Mouse (Mus musculus) heart, embryonic 12.5 days (tissue): Measurements from ENCODE around the gene Gas2l3. TPM values are rescaled to one million over a fixed set of nuclear protein-coding genes. Genes with fewer than 3 reads are reported as not detected.

Experiments
- ATAC-seq: fragments of 200-750 bp; cut with Nextera tagmentation; 2 replicates; pipeline ENCODE4 v1.8.0; 2017; ENCODE audit warnings: moderate TSS enrichment, moderate library complexity; ENCODE audit not compliant: insufficient number of reproducible peaks, low FRiP score
- H3K27ac ChIP-seq: fragments of 300-500 bp; sonication (generic); 2 replicates; pipeline ENCODE4 v1.5.1; 2016; ENCODE audit warnings: mild to moderate bottlenecking, moderate library complexity; ENCODE audit not compliant: poor library complexity, severe bottlenecking
- H3K27me3 ChIP-seq: fragments of 300-500 bp; sonication (generic); replicated peaks from 2 replicates; pipeline ENCODE4 v1.6.1; 2016; ENCODE audit warnings: mild to moderate bottlenecking, moderate library complexity
- H3K36me3 ChIP-seq: fragments of 300-500 bp; sonication (generic); 2 replicates; pipeline ENCODE4 v1.6.1; 2016; ENCODE audit warnings: mild to moderate bottlenecking, moderate library complexity
- H3K4me1 ChIP-seq: fragments of 300-500 bp; sonication (generic); replicated peaks from 2 replicates; pipeline ENCODE4 v1.6.1; 2016; ENCODE audit warnings: mild to moderate bottlenecking
- H3K4me2 ChIP-seq: fragments of 300-500 bp; sonication (generic); 2 replicates; pipeline ENCODE4 v1.6.1; 2016; ENCODE audit warnings: mild to moderate bottlenecking, moderate library complexity
- H3K4me3 ChIP-seq: fragments of 300-500 bp; sonication (generic); 2 replicates; pipeline ENCODE4 v1.5.1; 2016; ENCODE audit warnings: mild to moderate bottlenecking
- H3K9ac ChIP-seq: fragments of 300-500 bp; sonication (generic); 2 replicates; pipeline ENCODE4 v1.6.1; 2016; ENCODE audit warnings: mild to moderate bottlenecking, moderate library complexity
- H3K9me3 ChIP-seq: fragments of 300-500 bp; sonication (generic); replicated peaks from 2 replicates; pipeline ENCODE4 v1.6.1; 2016; ENCODE audit warnings: mild to moderate bottlenecking, moderate library complexity
- WGBS: fragments of 180-500 bp; shearing (Covaris S2); methylation state at CpG from one replicate; pipeline ENCODE4 v1.1.7; 2016; 5-methylcytosine and 5-hydroxymethylcytosine counted together
- polyA plus RNA-seq: library from polyadenylated mRNA; unstranded; fragments of >200 nt; fragmentation: Nextera tagmentation; extraction: Ambion mirVana; gene quantifications from 2 replicates; pipeline ENCODE4 v1.2.1, GENCODE M21; 2016

The Gas2l3 gene
- polyA plus RNA-seq, 1 experiment from 2014 or later, result 28.1 TPM

GRCm38 (mm10) chr10:89395321-89395720 lies 48.4 kb downstream of the Gas2l3 start:
- peaks cover 4% of the 10 kb centered on the region; the same call in 1 of the 2 replicates for H3K9me3 ChIP-seq
- H3K27ac ChIP-seq, result no peak overlapping the region
- ATAC-seq, result no peak
- no peak overlapping the region for H3K4me3 ChIP-seq
- H3K9ac ChIP-seq, result no peak overlapping the region
- no peaks in the 10 kb centered on the region for H3K27me3 ChIP-seq
- peak overlapping the region; percentile 51 for H3K4me2 ChIP-seq
- H3K36me3 ChIP-seq, result no peaks in the 10 kb centered on the region
- 41% methylated on average over 7 of the region's 7 CpGs for WGBS
- peaks cover 5% of the 10 kb centered on the region; the same call in 1 of the 2 replicates for H3K4me1 ChIP-seq

- no peaks in the 10 kb centered on the region for H3K36me3 ChIP-seq
- 60% methylated on average over 4 of the region's 4 CpGs for WGBS
- ATAC-seq, result no peak
- H3K9me3 ChIP-seq, result no peaks in the 10 kb centered on the region
- no peak overlapping the region for H3K4me2 ChIP-seq
- H3K4me3 ChIP-seq, result no peak overlapping the region
- H3K4me1 ChIP-seq, result peaks cover 5% of the 10 kb centered on the region; the same call in 1 of the 2 replicates
- H3K27ac ChIP-seq, result no peak overlapping the region
- H3K27me3 ChIP-seq, result no peaks in the 10 kb centered on the region
- H3K9ac ChIP-seq, result no peak overlapping the region
These were observed 51.1 kb downstream of the Gas2l3 start for GRCm38 (mm10) chr10:89392687-89393086.

- Histone ChIP-seq H3K27ac (no peak overlapping the region), H3K9me3 (no peaks in the 10 kb centered on the region), H3K27me3 (no peaks in the 10 kb centered on the region), H3K9ac (no peak overlapping the region), H3K4me3 (no peak overlapping the region), H3K4me1 (peaks cover 5% of the 10 kb centered on the region; the same call in 1 of the 2 replicates), H3K36me3 (no peaks in the 10 kb centered on the region), H3K4me2 (no peak overlapping the region)
- no peak for ATAC-seq
- 86% methylated on average over 4 of the region's 4 CpGs for WGBS
These were observed 52.1 kb downstream of the Gas2l3 start for GRCm38 (mm10) chr10:89391571-89392163.

- Histone ChIP-seq H3K9ac (no peak overlapping the region), H3K4me3 (no peak overlapping the region), H3K4me2 (no peak overlapping the region), H3K36me3 (no peaks in the 10 kb centered on the region), H3K27me3 (no peaks in the 10 kb centered on the region), H3K9me3 (no peaks in the 10 kb centered on the region), H3K4me1 (no peaks in the 10 kb centered on the region), H3K27ac (no peak overlapping the region)
- 84% methylated on average over 3 of the region's 3 CpGs for WGBS
- ATAC-seq, result no peak
These were observed 57.3 kb downstream of the Gas2l3 start for GRCm38 (mm10) chr10:89386461-89386860.

GRCm38 (mm10) chr10:89383462-89383861 lies 60.3 kb downstream of the Gas2l3 start:
- no peaks in the 10 kb centered on the region for H3K36me3 ChIP-seq
- H3K4me2 ChIP-seq, result no peak overlapping the region
- H3K9ac ChIP-seq, result no peak overlapping the region
- H3K4me1 ChIP-seq, result no peaks in the 10 kb centered on the region
- WGBS, result 5% methylated on average over 5 of the region's 5 CpGs
- peak; percentile 73; the same call in 1 of the 2 replicates for ATAC-seq
- H3K9me3 ChIP-seq, result no peaks in the 10 kb centered on the region
- H3K4me3 ChIP-seq, result no peak overlapping the region
- H3K27me3 ChIP-seq, result no peaks in the 10 kb centered on the region
- H3K27ac ChIP-seq, result no peak overlapping the region

GRCm38 (mm10) chr10:89377750-89378149 lies 66.0 kb downstream of the Gas2l3 start:
- H3K4me3 ChIP-seq, result no peak overlapping the region
- H3K9me3 ChIP-seq, result no peaks in the 10 kb centered on the region
- WGBS, result 65% methylated on average over 4 of the region's 4 CpGs
- no peak overlapping the region for H3K27ac ChIP-seq
- H3K4me2 ChIP-seq, result no peak overlapping the region
- no peaks in the 10 kb centered on the region for H3K27me3 ChIP-seq
- no peak for ATAC-seq
- no peaks in the 10 kb centered on the region for H3K36me3 ChIP-seq
- H3K9ac ChIP-seq, result no peak overlapping the region
- no peaks in the 10 kb centered on the region for H3K4me1 ChIP-seq

- 24% methylated on average over 1 of the region's 1 CpGs for WGBS
- no peak overlapping the region for H3K27ac ChIP-seq
These were observed 73.7 kb downstream of the Gas2l3 start for GRCm38 (mm10) chr10:89370051-89370450.

GRCm38 (mm10) chr10:89358933-89359332 lies 84.8 kb downstream of the Gas2l3 start:
- Histone ChIP-seq H3K9ac (no peak overlapping the region), H3K36me3 (no peaks in the 10 kb centered on the region), H3K4me2 (no peak overlapping the region), H3K27me3 (no peaks in the 10 kb centered on the region), H3K27ac (no peak overlapping the region), H3K4me3 (no peak overlapping the region), H3K9me3 (no peaks in the 10 kb centered on the region), H3K4me1 (no peaks in the 10 kb centered on the region)
- ATAC-seq, result no peak
- WGBS, result 56% methylated on average over 3 of the region's 3 CpGs

More at GRCm38 (mm10) chr10:89370051-89370450, 73.7 kb downstream of the Gas2l3 start:
- peaks cover 6% of the 10 kb centered on the region; the same call in 1 of the 2 replicates for H3K4me1 ChIP-seq
- no peaks in the 10 kb centered on the region for H3K27me3 ChIP-seq
- no peaks in the 10 kb centered on the region for H3K36me3 ChIP-seq
- H3K9ac ChIP-seq, result no peak overlapping the region
- no peak overlapping the region for H3K4me2 ChIP-seq
- no peak for ATAC-seq
- no peak overlapping the region for H3K4me3 ChIP-seq
- H3K9me3 ChIP-seq, result no peaks in the 10 kb centered on the region

Other genes with a start within 250 kb of the Gas2l3 start
- gene Ano4, start 99.2 kb downstream of the Gas2l3 start, polyA plus RNA-seq, result 6.5 and 7.8 TPM in 2 replicates
- gene Nr1h4, start 89.6 kb upstream of the Gas2l3 start, polyA plus RNA-seq, result 1.3 and 1.5 TPM in 2 replicates
- 0.09 and 0.13 TPM in 2 replicates for gene Slc17a8, start 177.3 kb upstream of the Gas2l3 start, polyA plus RNA-seq
- gene Scyl2, start 242.3 kb upstream of the Gas2l3 start, polyA plus RNA-seq, result 7.1 TPM in 2 replicates